Mouse (Mus musculus) small intestine, adult 2 months (tissue): ENCODE data around the gene S100a13.

Experiments used
- CTCF ChIP-seq: fragments of 200-500 bp; IDR thresholded peaks from 2 replicates; pipeline ENCODE4 v1.5.1; 2012; ENCODE audit warnings: low read depth, mild to moderate bottlenecking, control low read depth, inconsistent platforms, low read length, moderate library complexity, mixed read lengths; ENCODE audit not compliant: insufficient replicate concordance, insufficient read length; ENCODE audit errors: extremely low read depth
- POLR2A ChIP-seq: fragments of 200-500 bp; IDR thresholded peaks from 2 replicates; pipeline ENCODE4 v1.6.1; 2012; ENCODE audit warnings: low read depth, mild to moderate bottlenecking, control low read depth, inconsistent platforms, low read length, moderate library complexity

- no peak for TF ChIP-seq POLR2A
- no peak for TF ChIP-seq CTCF
Observed at GRCm38 (mm10) chr3:90515789-90516188, 1.6 kb downstream of the S100a13 start.
